Mouse (Mus musculus) left cerebral cortex, postnatal 14 days (tissue): ENCODE data around the gene Gm8127. TPM values are rescaled to one million over a fixed set of nuclear protein-coding genes. Genes with fewer than 3 reads are reported as not detected.
"Not testable (repeated sequence)": the region's sequence is repeated elsewhere in the genome, so short reads cannot be mapped to it uniquely, and the experiment has no call there.

ENCODE experiments used
- DNase-seq, 2 experiments: peaks; one replicate each; pipeline ENCODE4 v3.0.0; 2021 to 2022; ENCODE audit warnings: low spot score in 2 of 2, mixed read lengths in 1 of 2
- intact Hi-C: fragments of 180-260 bp; cut with DNase I; formaldehyde crosslinking; loops from one replicate; pipeline ENCODE4 v1.15.1; 2025
- long read RNA-seq, 2 experiments: library from polyadenylated mRNA; stranded (forward); transcript quantifications; one replicate each; pipeline ENCODE4 v2.0.0; 2021
- total RNA-seq, 2 experiments: library from RNA; stranded (reverse); gene quantifications; 2 replicates each; pipeline ENCODE4 v1.2.3; 2021

Gm8127 gene
- not detected for total RNA-seq
- long read RNA-seq, experiment 1, result 0 reads
- long read RNA-seq, experiment 2, result 0 reads

GRCm38 (mm10) chr14:43293503-43293902, at the start of gene Gm8127:
Gm8127 (minus strand) TSS chr14:43293832.
- intact Hi-C loops, DNase-seq: not testable (repeated sequence)

DNA sequence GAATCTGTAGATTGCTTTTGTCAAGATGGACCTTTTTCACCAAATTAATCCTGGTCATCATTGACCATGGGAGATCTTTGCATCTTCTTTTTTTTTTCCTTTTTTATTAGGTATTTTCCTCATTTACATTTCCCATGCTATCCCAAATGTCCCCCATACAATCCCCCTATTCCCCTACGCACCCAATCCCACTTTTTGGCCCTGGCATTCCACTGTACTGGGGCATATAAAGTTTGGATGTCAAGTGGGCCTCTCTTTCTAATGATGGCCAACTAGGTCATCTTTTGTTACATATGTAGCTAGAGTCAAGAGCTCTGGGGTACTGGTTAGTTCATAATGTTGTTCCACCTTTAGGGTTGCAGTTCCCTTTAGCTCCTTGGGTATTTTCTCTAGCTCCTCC, 44.0 kb upstream of the Gm8127 start:
- DNase-seq, intact Hi-C loops: not testable (repeated sequence)

DNA sequence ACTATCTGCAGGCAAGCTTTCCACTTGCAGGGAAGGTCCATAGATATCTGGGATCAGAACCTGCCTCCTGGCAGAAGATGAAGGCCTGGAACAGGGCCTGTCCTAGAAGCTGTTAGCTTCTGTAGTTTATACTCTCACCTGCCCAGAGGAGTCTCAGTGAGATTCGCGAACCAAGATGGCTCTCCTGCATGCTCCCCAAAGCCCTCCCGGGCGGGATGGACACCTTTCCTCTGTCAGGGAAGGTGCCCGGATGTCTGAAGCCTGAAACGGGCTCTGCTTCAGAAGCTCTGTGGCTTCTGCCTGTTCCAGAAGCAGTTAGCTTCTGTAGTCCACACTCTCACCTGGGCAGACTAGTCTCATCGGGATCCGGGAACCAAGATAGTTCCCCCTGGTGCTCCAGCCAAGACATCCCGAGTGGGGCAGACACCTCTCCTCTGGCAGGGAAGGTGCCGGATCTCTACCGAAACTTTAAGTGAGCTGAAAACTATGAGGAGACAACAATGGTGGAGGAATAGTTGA, 37.8 kb upstream of the Gm8127 start:
- intact Hi-C loops, DNase-seq: not testable (repeated sequence)

- DNase-seq, intact Hi-C loops: not testable (repeated sequence)
Measured at GRCm38 (mm10) chr14:43328603-43329002, 35.0 kb upstream of the Gm8127 start.

- DNase-seq, intact Hi-C loops: not testable (repeated sequence)
Measured at GRCm38 (mm10) chr14:43319516-43319915, 25.9 kb upstream of the Gm8127 start.

- DNase-seq, result peak; percentile 75 to 84
- intact Hi-C loops, result not testable (repeated sequence)
Measured at GRCm38 (mm10) chr14:43278681-43279080, 15.0 kb downstream of the Gm8127 start.

- DNase-seq, intact Hi-C loops: not testable (repeated sequence)
Measured at GRCm38 (mm10) chr14:43278146-43278545, 15.5 kb downstream of the Gm8127 start.

DNA sequence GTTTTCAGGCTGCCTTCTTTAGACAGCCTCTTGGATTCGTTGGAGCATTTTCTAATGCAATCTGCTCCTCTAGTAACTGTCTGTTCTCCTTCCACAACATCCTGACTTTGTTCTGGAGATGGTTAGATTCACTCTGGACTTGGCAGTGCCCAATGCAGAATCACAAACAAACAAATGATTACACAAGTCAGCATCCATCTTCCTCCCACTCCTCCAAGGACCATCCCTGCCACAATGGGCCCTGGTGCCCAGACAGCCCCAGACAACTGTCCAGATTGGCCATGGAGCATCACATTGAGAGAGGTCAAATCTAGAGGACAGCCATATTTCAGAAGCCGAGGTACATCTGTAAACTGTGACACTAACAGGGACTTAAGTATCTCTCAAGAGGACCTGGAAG, 16.2 kb downstream of the Gm8127 start:
- intact Hi-C loops, DNase-seq: not testable (repeated sequence)

DNA sequence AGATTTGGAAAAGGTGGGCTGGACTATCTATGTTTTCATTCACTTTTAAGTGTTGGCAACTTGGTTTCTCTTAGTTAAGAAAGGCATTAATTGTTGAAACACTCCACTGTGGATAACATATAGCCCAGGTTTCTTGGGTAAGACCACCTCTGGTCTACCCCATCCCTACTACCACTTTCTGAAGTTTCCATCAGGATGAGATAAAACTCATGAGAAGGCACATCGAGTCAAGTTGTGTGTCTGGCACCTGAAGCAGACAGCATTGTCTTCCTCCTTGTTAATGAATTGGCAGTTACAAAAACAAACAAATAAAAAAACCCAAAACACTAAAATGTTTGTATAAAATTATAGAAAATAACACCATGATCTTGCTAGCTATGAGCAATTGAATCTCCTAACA, 17.9 kb downstream of the Gm8127 start:
- DNase-seq, intact Hi-C loops: not testable (repeated sequence)

DNA sequence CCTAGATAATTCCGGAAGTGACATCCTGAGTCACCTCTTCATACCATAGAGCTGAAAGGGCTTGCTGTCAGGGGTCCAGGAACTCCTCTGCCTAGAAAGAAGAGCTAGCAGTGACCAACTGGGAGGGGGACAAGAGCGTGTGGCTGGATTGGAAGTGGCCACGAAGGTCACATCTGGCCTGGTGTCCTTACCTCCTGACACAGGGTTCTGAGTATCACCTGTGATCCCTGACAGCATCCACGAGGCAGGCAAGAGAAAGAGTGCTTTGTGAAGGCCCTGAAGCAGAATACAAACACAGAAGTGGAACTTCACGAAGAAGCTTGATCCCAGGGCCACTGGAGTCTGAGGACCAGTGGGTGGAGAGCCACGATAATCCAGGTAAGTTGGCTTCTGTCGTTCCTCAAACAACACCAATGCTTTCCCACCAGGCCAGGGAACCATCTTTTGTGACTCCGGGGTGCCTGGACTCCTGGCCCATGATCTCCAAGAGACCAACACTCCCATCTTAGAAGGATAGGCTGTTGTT, 18.6 kb downstream of the Gm8127 start, which contains the start of gene Gm9732:
TSS of gene Gm9732 (plus strand) at position 51 of the 526 bp plus-strand sequence.
- intact Hi-C loops, DNase-seq: not testable (repeated sequence)

GRCm38 (mm10) chr14:43273161-43273560, 20.5 kb downstream of the Gm8127 start:
- DNase-seq, intact Hi-C loops: not testable (repeated sequence)

GRCm38 (mm10) chr14:43269211-43269610, 24.4 kb downstream of the Gm8127 start:
- intact Hi-C loops, result not testable (repeated sequence)

DNA sequence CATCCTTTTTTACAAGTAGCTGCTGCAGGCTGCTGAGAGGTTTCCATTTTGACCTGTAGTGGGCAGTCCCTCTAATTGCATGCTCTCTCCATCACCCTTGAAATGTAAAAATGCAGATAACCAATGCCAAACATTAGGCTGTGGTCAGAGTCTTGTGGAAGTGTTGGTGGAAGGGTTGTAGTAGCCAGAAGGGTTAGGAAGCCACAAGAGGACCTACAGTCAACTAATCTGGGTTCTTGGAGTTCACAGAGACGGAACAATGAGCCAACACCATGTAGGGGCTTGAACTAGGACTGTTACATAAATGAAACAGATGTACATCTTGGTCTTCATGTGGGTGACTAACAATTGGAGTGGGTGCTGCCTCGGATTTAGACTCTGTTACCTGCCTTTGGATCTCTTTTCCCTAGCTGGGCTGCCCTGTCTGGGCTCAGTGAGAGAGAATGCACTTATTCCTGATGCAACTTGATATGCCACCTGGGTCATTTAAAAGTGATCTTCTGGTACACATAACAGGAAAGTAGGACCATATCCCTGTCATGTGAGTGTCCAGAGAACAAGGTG, 25.0 kb downstream of the Gm8127 start:
- DNase-seq, intact Hi-C loops: not testable (repeated sequence)

More at GRCm38 (mm10) chr14:43269211-43269610, 24.4 kb downstream of the Gm8127 start:
- DNase-seq, result not testable (repeated sequence)

DNA sequence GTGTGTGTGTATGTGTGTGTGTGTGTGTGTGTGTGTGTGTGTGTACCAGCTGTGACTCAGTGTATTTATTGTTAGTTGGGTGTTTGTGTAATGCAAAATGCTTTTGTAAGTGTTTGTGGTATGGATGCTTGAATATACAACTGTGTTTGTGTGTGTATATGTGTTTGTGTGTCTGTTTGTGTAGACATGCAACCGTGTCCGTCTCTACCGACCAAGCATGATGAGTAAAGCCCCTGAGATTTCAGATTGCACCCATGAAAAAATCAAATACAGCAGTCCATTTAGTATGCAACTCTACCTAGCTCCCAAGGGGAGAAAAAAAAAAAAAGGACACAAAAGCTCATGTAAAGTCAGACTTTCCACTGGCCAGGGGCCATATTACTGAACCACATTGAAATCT, 30.2 kb downstream of the Gm8127 start:
- intact Hi-C loops, DNase-seq: not testable (repeated sequence)

DNA sequence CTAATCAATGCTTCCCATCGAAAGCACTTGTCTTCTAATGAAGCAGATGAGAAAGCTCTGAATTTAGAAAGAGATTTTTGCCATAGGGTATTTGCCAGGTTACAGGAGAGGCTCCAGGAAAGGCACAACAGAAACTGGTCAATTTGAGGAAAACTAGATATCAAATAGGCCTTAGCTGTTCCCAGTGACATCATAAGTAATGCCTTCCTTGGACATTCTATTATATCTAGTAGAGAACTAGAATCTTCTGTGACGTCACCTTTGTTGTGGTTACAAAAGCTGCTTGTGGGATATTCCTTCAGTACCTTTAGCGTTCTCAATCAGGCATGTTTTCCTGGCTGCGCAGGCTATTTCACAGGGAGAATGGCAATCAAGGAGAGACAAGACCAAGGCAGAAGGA, 35.3 kb downstream of the Gm8127 start, which contains the start of gene Gm8126:
TSS of gene Gm8126 (plus strand) at position 301 of the 400 bp plus-strand sequence.
- DNase-seq, intact Hi-C loops: not testable (repeated sequence)

- intact Hi-C loops, DNase-seq: not testable (repeated sequence)
Measured at GRCm38 (mm10) chr14:43256511-43256910, 37.1 kb downstream of the Gm8127 start.

- intact Hi-C loops, DNase-seq: not testable (repeated sequence)
Measured at GRCm38 (mm10) chr14:43250549-43251253, 42.9 kb downstream of the Gm8127 start.

DNA sequence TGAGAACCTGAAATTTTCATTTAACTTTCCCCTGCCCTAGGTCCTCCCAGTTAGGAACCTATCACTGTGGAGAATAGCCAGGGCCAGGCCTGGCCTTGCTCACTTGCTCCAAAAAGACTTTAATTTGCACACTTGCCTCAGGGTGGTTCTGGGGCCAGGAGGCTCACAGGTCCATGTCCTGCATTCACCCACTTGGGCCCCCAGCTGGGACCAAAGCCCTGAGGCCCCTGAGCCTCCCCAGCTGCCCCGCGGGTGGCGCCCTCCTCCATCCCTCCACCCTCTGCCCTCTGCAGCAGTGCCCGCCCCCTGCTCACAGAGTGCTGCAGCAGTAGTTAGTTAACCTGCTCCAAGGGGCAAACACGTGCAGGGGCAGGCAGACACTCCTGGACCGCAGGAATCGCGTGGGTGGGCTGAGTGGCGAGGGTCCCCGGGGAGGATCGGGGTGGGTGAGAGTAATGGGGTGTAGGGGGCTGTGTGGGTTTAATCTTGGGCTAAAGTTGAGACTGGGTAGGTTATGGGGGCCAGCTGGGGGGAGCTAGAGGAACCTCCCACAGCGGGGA, 43.9 kb downstream of the Gm8127 start:
- intact Hi-C loops, DNase-seq: not testable (repeated sequence)
